Mouse (Mus musculus): ENCODE measurements around the gene Baiap2.

DNA sequence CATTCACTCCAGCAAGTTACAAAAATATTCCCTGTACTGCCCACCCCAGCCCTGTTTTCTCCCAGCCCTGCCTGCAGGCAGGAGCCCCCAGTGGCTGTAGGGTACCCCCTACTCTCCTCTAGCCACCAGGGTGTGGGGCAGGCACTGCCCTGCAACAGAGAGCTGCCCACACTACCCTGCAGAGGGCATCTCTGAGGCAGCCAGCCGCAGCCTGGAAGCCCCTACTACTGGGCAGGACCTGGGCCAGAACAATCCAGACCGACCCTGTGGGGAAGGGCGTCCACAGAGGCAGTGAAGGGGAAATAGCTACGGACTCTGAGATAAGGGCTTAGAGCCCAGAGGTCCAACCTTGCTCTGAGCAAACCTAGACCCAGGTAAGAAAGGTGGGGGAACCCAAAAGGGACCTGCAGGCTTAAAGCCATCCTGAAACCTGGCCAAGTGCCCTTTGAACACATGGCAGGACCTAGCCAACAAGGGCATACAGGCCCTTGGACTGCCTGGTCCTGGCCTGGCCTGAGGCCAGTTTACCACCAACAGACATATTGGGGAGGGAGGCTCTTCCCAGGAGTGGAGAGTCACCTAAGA lies 65.0 kb downstream of the Baiap2 start:
- TF ChIP-seq POLR2A (IDR thresholded peaks at IDR 0.05; ENCODE audit: extremely low read depth, insufficient read depth, low read length) = no peak
- TF ChIP-seq CTCF (IDR thresholded peaks at IDR 0.05; ENCODE audit: low read depth, low read length) = peak; percentile 33
